Comparison of ENCODE assay signal across 9 mouse cellular contexts in genomic region chr2:46443686-46444180, GRCm38 (mm10).
A peak's percentile ranks its signal among the peaks of the same experiment; 100 is the strongest.
DNase-seq lines count a peak whose midpoint lies in the region; ATAC-seq and TF ChIP-seq lines count a peak whose summit lies in the region.
"Had no signal": no experiment of that assay in that cellular context is flagged by ENCODE, and none has a peak within 500 bp of the region (broad histone marks: within the 10 kb centered on the region; RNA-seq: fewer than 3 reads in every experiment).

No protein-coding gene starts in this region.

- DNase-seq in thymus, postnatal 4 days: peak; percentile 16
- DNase-seq in thymus, adult 2 months: no peak
- peak; percentile 75 for DNase-seq in embryo, embryonic 10.5 days (ENCODE audit: low spot score)
- peak; percentile 10 for DNase-seq in gonadal fat pad, adult 2 months (ENCODE audit: low read depth)
- peak; percentile 72 for DNase-seq in intestine, embryonic 14.5 days (ENCODE audit: low spot score)
- peak; percentile 8 to 18 for DNase-seq in left cerebral cortex, adult 8-10 months (ENCODE audit: low spot score in 2 of 2)

- no peaks in the 10 kb centered on the region for H3K4me1 ChIP-seq in thymus, adult 2 months (replicated peaks; ENCODE audit: control insufficient read depth, insufficient read depth, low read length)
- H3K4me1 ChIP-seq in intestine, embryonic 14.5 days (replicated peaks; ENCODE audit: control insufficient read depth, insufficient read depth, low read length): peaks cover 6% of the 10 kb centered on the region; the same call in 1 of the 2 replicates
- H3K4me1 ChIP-seq in small intestine, adult 2 months (ENCODE audit: control insufficient read depth, insufficient read depth, insufficient read length, low read length): peaks cover 5% of the 10 kb centered on the region; the same call in 1 of the 2 replicates

- no peak overlapping the region for H3K9ac ChIP-seq in intestine, embryonic 14.5 days (ENCODE audit: low read length)

- TF ChIP-seq POLR2A in thymus, adult 2 months (IDR thresholded peaks at IDR 0.05; ENCODE audit: control insufficient read depth, extremely low read depth, insufficient read depth, low read length, poor library complexity): no peak
- TF ChIP-seq POLR2A in small intestine, adult 2 months (IDR thresholded peaks at IDR 0.05; ENCODE audit: low read depth, low read length): no peak

- no peaks in the 10 kb centered on the region for H3K9me3 ChIP-seq in intestine, embryonic 14.5 days (ENCODE audit: control insufficient read depth, low read length)

- no peak for TF ChIP-seq CTCF in thymus, adult 2 months (IDR thresholded peaks at IDR 0.05; ENCODE audit: borderline replicate concordance, control insufficient read depth, extremely low read depth, insufficient read depth, low read length, poor library complexity)
- no peak for TF ChIP-seq CTCF in small intestine, adult 2 months (IDR thresholded peaks at IDR 0.05; ENCODE audit: extremely low read depth, insufficient read length, insufficient replicate concordance, low read depth, low read length)

- peak overlapping the region; percentile 34 for H3K4me2 ChIP-seq in intestine, embryonic 14.5 days (ENCODE audit: low read length)

- no peaks in the 10 kb centered on the region for H3K27me3 ChIP-seq in thymus, adult 2 months (ENCODE audit: control insufficient read depth, insufficient read depth, low read length)
- no peaks in the 10 kb centered on the region for H3K27me3 ChIP-seq in intestine, embryonic 14.5 days (replicated peaks; ENCODE audit: control insufficient read depth, insufficient read depth, low read length)
- no peaks in the 10 kb centered on the region for H3K27me3 ChIP-seq in small intestine, adult 2 months (ENCODE audit: control insufficient read depth, insufficient read depth, low read length)

- no peaks in the 10 kb centered on the region for H3K36me3 ChIP-seq in thymus, adult 2 months (ENCODE audit: control insufficient read depth, insufficient read depth, low read length)
- no peaks in the 10 kb centered on the region for H3K36me3 ChIP-seq in intestine, embryonic 14.5 days (ENCODE audit: control insufficient read depth, insufficient read depth, low read length)
- H3K36me3 ChIP-seq in small intestine, adult 2 months (ENCODE audit: control insufficient read depth, insufficient read depth, low read length): no peaks in the 10 kb centered on the region

- H3K27ac ChIP-seq in thymus, adult 2 months (ENCODE audit: control insufficient read depth, insufficient read depth, low read length): no peak overlapping the region
- H3K27ac ChIP-seq in intestine, embryonic 14.5 days (ENCODE audit: low read depth): peak overlapping the region; percentile 76
- peak overlapping the region; percentile 58 for H3K27ac ChIP-seq in small intestine, adult 2 months (ENCODE audit: insufficient read depth, low read depth, low read length)

- ATAC-seq in intestine, embryonic 14.5 days (replicated peaks; ENCODE audit: low FRiP score, low TSS enrichment, low read depth): peak; percentile 79
- ATAC-seq in megakaryocyte-erythroid progenitor cell, adult 5-6 weeks (replicated peaks; ENCODE audit: low FRiP score, low TSS enrichment, poor library complexity, severe bottlenecking): peak; percentile 94

- H3K4me3 ChIP-seq in thymus, adult 2 months (ENCODE audit: control insufficient read depth, insufficient read depth, low read length): no peak overlapping the region
- H3K4me3 ChIP-seq in intestine, embryonic 14.5 days (ENCODE audit: low read depth, low read length): no peak overlapping the region
- no peak overlapping the region for H3K4me3 ChIP-seq in small intestine, adult 2 months (ENCODE audit: low read depth, low read length)
- H3K4me3 ChIP-seq: erythroblast, embryonic 14.5 days had no signal

- 26% methylated on average over 5 of the region's 5 CpGs for WGBS in thymus, adult 2 months
- 6% methylated on average over 5 of the region's 5 CpGs for WGBS in intestine, embryonic 14.5 days
- 3% methylated on average over 5 of the region's 5 CpGs for WGBS in small intestine, adult 2 months
